Mouse (Mus musculus) intestine, embryonic 15.5 days (tissue): ENCODE measurements at regions not wholly inside any gene's neighbourhood (a gene's known extent, or its start where the extent isn't known, plus 50 kb on each side); places are given as distances from the start of the nearest gene placed in this dataset.

Experiments
- ATAC-seq: fragments of 200-750 bp; cut with Nextera tagmentation; 2 replicates; pipeline ENCODE4 v1.8.0; 2017; ENCODE audit warnings: moderate TSS enrichment, moderate library complexity
- H3K27ac ChIP-seq: fragments of 300-500 bp; sonication (generic); 2 replicates; pipeline ENCODE4 v1.5.1; 2015; ENCODE audit warnings: mild to moderate bottlenecking, inconsistent platforms
- H3K27me3 ChIP-seq: fragments of 300-500 bp; sonication (generic); replicated peaks from 2 replicates; pipeline ENCODE4 v1.6.1; 2015; ENCODE audit warnings: inconsistent platforms
- H3K36me3 ChIP-seq: fragments of 300-500 bp; sonication (generic); 2 replicates; pipeline ENCODE4 v1.6.1; 2015; ENCODE audit warnings: inconsistent platforms
- H3K4me1 ChIP-seq: fragments of 300-500 bp; sonication (generic); replicated peaks from 2 replicates; pipeline ENCODE4 v1.6.1; 2015; ENCODE audit warnings: inconsistent platforms
- H3K4me2 ChIP-seq: fragments of 300-500 bp; sonication (generic); replicated peaks from 2 replicates; pipeline ENCODE4 v1.6.1; 2015; ENCODE audit warnings: mild to moderate bottlenecking, inconsistent platforms
- H3K4me3 ChIP-seq: fragments of 300-500 bp; sonication (generic); replicated peaks from 2 replicates; pipeline ENCODE4 v1.5.1; 2015; ENCODE audit warnings: inconsistent platforms
- H3K9ac ChIP-seq: fragments of 300-500 bp; sonication (generic); 2 replicates; pipeline ENCODE4 v1.6.1; 2015; ENCODE audit warnings: inconsistent platforms
- H3K9me3 ChIP-seq: fragments of 300-500 bp; sonication (generic); 2 replicates; pipeline ENCODE4 v1.6.1; 2016; ENCODE audit warnings: inconsistent platforms
- WGBS: fragments of 180-500 bp; shearing (Covaris S2); methylation state at CpG from one replicate; pipeline ENCODE4 v1.1.7; 2015; 5-methylcytosine and 5-hydroxymethylcytosine counted together

DNA sequence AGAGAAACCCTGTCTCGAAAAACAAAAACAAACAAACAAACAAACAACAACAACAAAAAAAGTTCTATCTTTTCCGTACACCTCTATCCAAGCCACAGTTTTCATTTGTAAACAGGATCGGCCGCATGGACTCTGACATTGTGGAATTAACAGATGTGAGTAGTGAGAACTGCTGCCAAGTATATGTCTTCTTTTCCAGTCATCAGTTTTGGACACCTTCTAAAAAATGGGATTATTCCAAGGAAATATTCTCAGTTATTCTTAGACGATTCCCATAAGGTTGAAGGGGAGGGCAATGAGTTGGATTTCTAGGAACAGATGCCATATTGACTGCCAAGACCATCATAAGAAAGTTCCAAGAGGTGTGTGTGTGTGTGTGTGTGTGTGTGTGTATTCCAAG lies 891.2 kb upstream of the Lrrc6 start:
- Histone ChIP-seq H3K27me3 (no peaks in the 10 kb centered on the region), H3K4me2 (no peak overlapping the region), H3K9me3 (no peaks in the 10 kb centered on the region), H3K27ac (no peak overlapping the region), H3K36me3 (no peaks in the 10 kb centered on the region), H3K4me3 (no peak overlapping the region), H3K9ac (no peak overlapping the region), H3K4me1 (no peaks in the 10 kb centered on the region)
- ATAC-seq: no peak
- WGBS: 82% methylated on average over 5 of the region's 5 CpGs

DNA sequence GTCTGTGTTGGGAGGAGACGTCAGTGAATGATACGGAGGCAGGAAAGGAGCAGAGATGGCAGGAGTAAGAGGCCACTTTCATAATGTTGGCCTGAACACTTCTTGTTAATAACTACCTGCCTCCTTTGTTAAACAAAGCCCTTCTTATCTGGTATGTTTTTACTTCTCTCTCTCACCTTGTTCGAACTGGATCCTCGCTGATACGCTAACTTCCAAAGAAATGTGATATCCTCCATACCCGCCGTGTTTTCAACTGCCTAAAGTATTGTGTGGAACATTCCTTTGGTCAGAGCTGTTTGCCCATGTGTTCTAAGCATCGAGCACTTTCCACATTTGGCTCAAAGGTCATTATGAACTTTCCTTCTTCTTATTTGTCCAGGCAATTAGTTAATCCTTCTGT lies 887.8 kb upstream of the Lrrc6 start:
- no peak overlapping the region for H3K9ac ChIP-seq
- no peak for ATAC-seq
- 60% methylated on average over 8 of the region's 8 CpGs for WGBS
- H3K36me3 ChIP-seq: no peaks in the 10 kb centered on the region
- no peaks in the 10 kb centered on the region for H3K27me3 ChIP-seq
- no peak overlapping the region for H3K4me3 ChIP-seq
- no peak overlapping the region for H3K27ac ChIP-seq
- no peak overlapping the region for H3K4me2 ChIP-seq
- H3K9me3 ChIP-seq: no peaks in the 10 kb centered on the region
- no peaks in the 10 kb centered on the region for H3K4me1 ChIP-seq

DNA sequence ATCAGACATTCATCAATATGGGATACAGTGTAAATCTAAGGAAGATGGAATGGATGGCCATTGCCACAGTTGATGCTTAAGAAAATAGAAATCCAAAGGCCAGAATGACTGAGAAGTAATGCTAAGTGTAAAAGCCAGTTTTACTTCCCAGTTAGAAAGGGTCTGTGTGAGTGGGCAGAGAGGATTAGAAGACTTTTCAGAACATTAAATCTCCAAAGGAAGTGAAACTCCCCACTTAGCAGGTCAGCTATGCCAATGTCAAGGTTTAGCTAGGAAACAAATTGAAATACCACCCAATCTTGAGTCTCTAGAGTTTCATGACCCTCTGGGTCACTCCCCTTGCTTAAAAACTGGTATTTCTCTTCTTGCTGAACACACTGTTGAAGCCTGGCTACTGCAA lies 886.2 kb upstream of the Lrrc6 start:
- H3K4me3 ChIP-seq: no peak overlapping the region
- no peak overlapping the region for H3K27ac ChIP-seq
- ATAC-seq: no peak
- H3K9me3 ChIP-seq: no peaks in the 10 kb centered on the region
- no peaks in the 10 kb centered on the region for H3K27me3 ChIP-seq
- H3K9ac ChIP-seq: no peak overlapping the region
- H3K36me3 ChIP-seq: no peaks in the 10 kb centered on the region
- no peaks in the 10 kb centered on the region for H3K4me1 ChIP-seq
- no peak overlapping the region for H3K4me2 ChIP-seq

DNA sequence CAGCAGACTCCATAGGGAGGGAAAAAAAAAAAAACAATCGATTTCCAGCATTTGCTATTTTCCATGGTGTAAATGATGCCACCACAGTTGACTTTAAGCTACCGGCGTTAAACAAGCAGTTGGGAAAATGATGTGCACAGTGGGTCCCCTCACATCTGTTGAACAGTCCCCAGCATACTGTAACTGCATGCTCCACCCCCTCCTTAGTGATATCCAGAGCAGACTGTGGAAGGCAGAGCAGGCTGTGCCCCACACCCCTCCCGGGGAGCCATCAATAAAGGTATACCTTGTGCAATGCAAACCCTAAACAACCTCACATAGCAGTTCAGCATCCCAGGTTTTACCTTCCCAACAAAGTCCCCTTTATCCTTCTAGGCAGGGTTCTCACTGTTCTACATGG lies 872.9 kb upstream of the Lrrc6 start:
- 85% methylated on average over 4 of the region's 4 CpGs for WGBS
- Histone ChIP-seq H3K27ac (no peak overlapping the region), H3K4me1 (no peaks in the 10 kb centered on the region), H3K27me3 (no peaks in the 10 kb centered on the region), H3K4me2 (no peak overlapping the region), H3K4me3 (no peak overlapping the region), H3K9me3 (no peaks in the 10 kb centered on the region), H3K9ac (no peak overlapping the region), H3K36me3 (no peaks in the 10 kb centered on the region)
- ATAC-seq: no peak

DNA sequence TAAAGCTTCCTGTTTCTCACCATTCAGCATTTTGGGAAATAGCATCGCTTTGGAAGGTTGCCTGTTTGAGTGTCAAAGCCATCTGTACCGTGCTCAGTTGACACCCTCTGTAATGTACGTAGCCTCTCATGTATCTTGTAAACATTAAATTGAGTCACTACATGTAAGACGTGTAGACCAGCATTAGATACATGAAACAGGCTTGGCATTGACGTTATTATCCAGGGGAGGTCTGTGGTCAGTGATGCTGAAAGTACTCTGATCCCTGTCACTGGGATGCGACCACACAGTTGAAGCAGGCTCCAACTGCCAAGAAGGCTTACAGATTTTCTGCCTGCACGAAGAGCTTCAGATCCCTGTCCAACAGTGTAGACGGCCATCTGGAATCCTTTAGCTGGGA lies 872.3 kb upstream of the Lrrc6 start:
- Histone ChIP-seq H3K4me3 (no peak overlapping the region), H3K27ac (no peak overlapping the region), H3K36me3 (no peaks in the 10 kb centered on the region), H3K9ac (no peak overlapping the region), H3K9me3 (no peaks in the 10 kb centered on the region), H3K4me2 (no peak overlapping the region), H3K4me1 (no peaks in the 10 kb centered on the region), H3K27me3 (no peaks in the 10 kb centered on the region)
- WGBS: 62% methylated on average over 8 of the region's 8 CpGs
- no peak for ATAC-seq

DNA sequence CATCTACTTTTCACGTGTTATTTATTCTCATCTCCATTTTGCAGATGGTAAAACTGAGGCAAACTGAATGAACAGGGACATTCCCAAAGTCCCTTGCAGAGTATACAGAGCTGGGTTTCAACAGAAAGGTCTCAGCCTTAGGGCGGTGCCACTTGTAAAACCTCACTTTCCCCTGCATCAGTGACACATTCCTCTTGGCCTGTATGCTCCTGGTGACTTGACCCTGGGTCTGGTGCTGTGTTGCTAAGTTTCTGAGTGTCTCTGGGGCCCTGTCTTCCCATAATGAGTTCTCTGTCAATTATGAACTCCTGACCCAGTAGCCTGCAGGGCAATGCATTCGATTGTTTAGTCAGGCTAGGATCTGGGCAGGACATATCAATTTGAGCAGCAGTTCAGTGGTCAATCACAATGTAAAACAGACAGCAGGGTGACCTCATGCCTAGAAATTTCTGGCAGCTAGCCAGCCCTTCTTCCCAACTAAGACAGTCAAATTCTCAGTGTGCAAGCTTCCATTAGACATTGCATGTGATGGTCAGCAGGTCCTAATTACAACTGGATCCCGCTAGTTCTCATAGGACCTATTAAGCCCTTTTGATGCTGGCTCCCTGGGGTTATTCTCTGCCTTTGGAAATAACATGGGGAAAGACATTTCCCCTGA lies 863.5 kb upstream of the Lrrc6 start:
- Histone ChIP-seq H3K4me1 (no peaks in the 10 kb centered on the region), H3K27me3 (no peaks in the 10 kb centered on the region), H3K4me2 (no peak overlapping the region), H3K27ac (no peak overlapping the region), H3K9me3 (no peaks in the 10 kb centered on the region), H3K9ac (no peak overlapping the region), H3K36me3 (no peaks in the 10 kb centered on the region), H3K4me3 (no peak overlapping the region)
- 66% methylated on average over 4 of the region's 4 CpGs for WGBS
- ATAC-seq: no peak

DNA sequence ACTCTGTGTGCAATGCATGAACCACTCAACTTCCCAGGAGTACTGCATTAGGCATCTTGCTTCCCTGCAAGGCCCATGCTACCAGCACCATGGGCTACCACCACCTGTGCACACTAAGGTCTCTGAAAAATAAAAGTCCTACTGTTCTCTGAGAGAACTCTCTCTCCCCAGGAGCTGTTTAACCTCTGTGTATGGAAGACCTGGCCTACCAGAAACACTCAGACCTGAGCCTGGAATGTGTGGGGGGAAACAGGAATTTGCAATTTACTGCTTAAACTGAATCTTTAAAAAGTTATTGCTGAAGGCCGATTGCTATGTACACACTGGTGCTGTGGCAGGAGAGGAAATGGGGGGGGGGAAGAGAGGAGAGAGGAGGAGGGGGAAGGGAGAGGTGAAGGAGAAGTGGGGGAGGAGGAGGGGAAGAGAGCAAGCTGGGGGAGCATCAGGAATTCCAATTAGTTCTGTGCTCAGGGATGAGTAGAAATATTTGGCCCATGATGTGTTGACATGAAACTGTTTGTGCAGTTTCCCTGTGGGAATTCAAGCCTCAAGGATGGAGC lies 860.4 kb upstream of the Lrrc6 start:
- no peaks in the 10 kb centered on the region for H3K27me3 ChIP-seq
- no peaks in the 10 kb centered on the region for H3K36me3 ChIP-seq
- H3K4me2 ChIP-seq: no peak overlapping the region
- WGBS: 4% methylated on average over 1 of the region's 1 CpGs
- no peak for ATAC-seq
- no peak overlapping the region for H3K27ac ChIP-seq
- no peak overlapping the region for H3K4me3 ChIP-seq
- H3K9me3 ChIP-seq: no peaks in the 10 kb centered on the region
- H3K9ac ChIP-seq: no peak overlapping the region
- H3K4me1 ChIP-seq: no peaks in the 10 kb centered on the region

DNA sequence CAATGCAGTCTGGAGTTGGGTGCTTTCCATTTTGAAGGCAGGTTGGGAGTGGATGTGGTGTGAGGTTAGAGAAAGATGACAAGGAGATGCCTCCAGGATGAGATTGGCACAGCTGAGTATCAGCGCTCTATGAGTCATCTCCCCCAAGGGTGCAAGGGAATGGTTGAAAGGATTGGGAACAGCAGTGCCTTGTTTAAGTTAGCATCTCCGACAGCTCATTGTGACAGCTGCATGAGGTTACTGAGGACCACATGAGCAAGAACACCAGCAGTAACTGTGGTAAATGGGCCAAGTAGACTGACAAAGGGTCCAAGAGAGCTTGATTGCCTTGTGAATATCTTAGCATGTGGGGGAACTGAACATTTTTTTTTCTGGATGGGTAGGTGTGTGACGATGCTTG lies 857.2 kb upstream of the Lrrc6 start:
- no peaks in the 10 kb centered on the region for H3K36me3 ChIP-seq
- no peak for ATAC-seq
- no peaks in the 10 kb centered on the region for H3K4me1 ChIP-seq
- no peaks in the 10 kb centered on the region for H3K27me3 ChIP-seq
- no peak overlapping the region for H3K4me3 ChIP-seq
- no peaks in the 10 kb centered on the region for H3K9me3 ChIP-seq
- no peak overlapping the region for H3K27ac ChIP-seq
- WGBS: 74% methylated on average over 3 of the region's 3 CpGs
- no peak overlapping the region for H3K9ac ChIP-seq
- H3K4me2 ChIP-seq: no peak overlapping the region

DNA sequence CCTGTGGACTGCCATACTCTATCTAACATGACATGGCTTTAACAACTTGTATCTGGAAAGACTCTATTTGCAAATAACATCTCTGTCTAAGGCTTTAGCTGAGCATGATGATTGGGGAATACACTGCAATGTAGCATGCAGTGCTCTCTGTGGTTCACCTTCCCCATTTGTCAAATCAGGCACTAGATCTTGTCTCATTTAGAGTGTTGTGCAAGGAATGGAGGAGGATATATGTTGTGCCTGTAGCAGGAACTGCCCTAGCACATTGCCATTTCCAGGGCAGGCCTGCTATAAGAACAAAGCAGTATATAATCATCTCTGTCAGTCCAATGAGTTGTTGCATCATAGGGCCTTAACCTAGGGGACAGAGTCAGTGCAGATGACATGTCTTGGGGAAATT lies 854.6 kb upstream of the Lrrc6 start:
- Histone ChIP-seq H3K27me3 (no peaks in the 10 kb centered on the region), H3K4me3 (no peak overlapping the region), H3K9me3 (no peaks in the 10 kb centered on the region), H3K4me2 (no peak overlapping the region), H3K27ac (no peak overlapping the region), H3K4me1 (no peaks in the 10 kb centered on the region), H3K36me3 (no peaks in the 10 kb centered on the region), H3K9ac (no peak overlapping the region)
- no peak for ATAC-seq

DNA sequence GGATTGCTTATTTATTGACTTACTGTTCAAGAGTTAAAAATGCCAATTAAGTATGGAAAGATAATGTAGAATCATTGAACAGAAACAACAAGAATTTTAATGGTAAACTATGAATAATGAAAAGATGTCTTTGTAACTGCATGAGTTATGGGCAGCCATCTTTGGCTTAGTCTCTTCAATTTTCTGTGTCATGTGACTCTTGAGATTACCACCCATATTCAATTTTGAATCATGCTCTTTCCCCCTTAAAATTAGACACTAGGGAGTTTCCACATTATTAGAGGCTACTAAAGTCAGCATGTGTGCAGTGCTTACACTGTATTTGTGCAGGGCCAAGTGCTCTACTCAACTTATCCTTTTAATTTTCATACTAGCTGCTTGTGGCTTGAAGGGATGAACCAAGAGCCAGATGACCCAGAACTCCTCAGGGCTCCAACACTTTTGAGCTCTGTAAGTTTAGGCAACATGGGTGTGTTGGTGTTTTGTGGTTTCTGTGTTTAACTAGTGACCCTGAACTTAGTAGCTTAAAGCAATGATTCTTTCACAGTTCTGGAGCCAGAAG lies 854.0 kb upstream of the Lrrc6 start:
- no peaks in the 10 kb centered on the region for H3K9me3 ChIP-seq
- no peak overlapping the region for H3K27ac ChIP-seq
- H3K4me2 ChIP-seq: no peak overlapping the region
- no peaks in the 10 kb centered on the region for H3K27me3 ChIP-seq
- no peak overlapping the region for H3K4me3 ChIP-seq
- H3K36me3 ChIP-seq: no peaks in the 10 kb centered on the region
- no peak overlapping the region for H3K9ac ChIP-seq
- ATAC-seq: no peak
- no peaks in the 10 kb centered on the region for H3K4me1 ChIP-seq

DNA sequence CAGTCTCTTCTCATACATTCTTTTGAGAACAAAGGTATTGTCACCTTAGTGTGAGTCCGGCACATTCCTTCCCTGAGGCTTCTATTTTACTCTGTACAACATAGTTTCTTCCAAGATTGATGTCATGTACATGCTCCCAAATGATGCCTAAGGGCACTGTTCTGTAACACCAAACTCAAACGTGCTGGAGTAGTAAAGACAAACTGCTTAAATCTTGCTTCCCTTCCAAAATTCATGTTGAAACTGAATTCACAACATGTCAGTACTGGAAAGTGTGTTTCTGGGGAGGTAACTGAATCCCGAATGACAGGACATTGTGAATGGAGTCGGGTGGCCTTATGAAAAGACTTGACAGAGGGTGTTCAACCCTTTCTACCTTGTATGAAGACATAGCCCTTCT lies 848.8 kb upstream of the Lrrc6 start:
- Histone ChIP-seq H3K27ac (no peak overlapping the region), H3K9ac (no peak overlapping the region), H3K4me2 (no peak overlapping the region), H3K4me1 (no peaks in the 10 kb centered on the region), H3K36me3 (no peaks in the 10 kb centered on the region), H3K9me3 (no peaks in the 10 kb centered on the region), H3K27me3 (no peaks in the 10 kb centered on the region), H3K4me3 (no peak overlapping the region)
- ATAC-seq: no peak
- 78% methylated on average over 4 of the region's 4 CpGs for WGBS

DNA sequence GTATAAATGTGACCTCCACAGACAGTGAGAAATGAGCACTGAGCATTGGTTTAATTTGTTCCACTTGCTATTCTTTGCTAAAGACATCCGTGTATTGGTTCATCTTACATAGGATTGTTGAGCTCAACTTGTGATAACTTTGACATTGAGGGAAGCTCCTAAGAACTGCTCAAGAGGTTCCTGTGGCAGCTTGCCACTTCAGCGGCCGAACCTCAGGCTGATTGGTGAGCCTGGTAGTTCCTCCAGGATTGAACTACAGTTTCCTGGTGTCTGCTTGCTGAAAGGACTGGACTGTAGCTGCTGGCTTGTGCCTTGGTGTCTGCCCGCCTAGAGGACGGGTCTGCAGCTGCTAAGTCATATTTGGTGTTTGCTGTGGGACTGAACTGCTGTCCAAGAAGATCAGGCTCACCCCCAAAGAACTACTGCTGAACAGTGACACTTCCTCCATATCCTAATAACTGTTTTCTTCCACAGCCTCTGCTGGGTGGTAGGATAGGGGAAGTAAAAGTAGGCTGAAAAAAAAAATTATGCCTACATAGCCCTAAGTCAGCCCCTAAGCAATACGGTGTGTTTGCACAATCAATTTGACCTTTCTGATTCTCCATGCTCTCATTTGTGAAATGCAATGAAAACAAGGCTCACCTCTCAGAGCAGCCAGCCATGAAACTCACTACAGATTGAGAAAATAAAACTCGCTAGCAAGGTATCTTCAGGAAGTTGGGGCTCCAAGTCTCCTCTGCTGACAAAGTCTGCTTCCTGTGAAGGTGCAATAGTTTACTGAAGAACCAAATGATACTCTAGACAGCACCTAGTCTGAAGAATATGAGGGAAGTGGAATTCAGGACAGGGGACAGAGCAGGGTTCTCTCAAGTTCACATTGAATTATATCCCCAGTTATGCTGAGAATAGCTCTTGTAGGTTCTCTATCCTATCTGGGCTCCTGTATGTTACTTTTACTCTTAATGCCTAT lies 844.8 kb upstream of the Lrrc6 start:
- H3K36me3 ChIP-seq: no peaks in the 10 kb centered on the region
- no peaks in the 10 kb centered on the region for H3K27me3 ChIP-seq
- H3K27ac ChIP-seq: no peak overlapping the region
- no peak overlapping the region for H3K4me3 ChIP-seq
- WGBS: 77% methylated on average over 7 of the region's 7 CpGs
- no peak overlapping the region for H3K9ac ChIP-seq
- H3K9me3 ChIP-seq: no peaks in the 10 kb centered on the region
- no peaks in the 10 kb centered on the region for H3K4me1 ChIP-seq
- H3K4me2 ChIP-seq: no peak overlapping the region
- no peak for ATAC-seq
